9 mouse cellular contexts compared by ENCODE assay signal in genomic region chrX:48053743-48054142, GRCm38 (mm10). TPM values are rescaled to one million over a fixed set of nuclear protein-coding genes. Genes with fewer than 3 reads are reported as not detected.
A peak's percentile ranks its signal among the peaks of the same experiment; 100 is the strongest.
DNase-seq lines count a peak whose midpoint lies in the region; ATAC-seq lines count a peak whose summit lies in the region.
"Had no signal": no experiment of that assay in that cellular context is flagged by ENCODE, and none has a peak within 500 bp of the region (broad histone marks: within the 10 kb centered on the region; RNA-seq: fewer than 3 reads in every experiment).

No protein-coding gene starts in this region.

- intact Hi-C loops in heart, postnatal 25 days (cut with DNase I) = loop anchor here (5.0 kb wide), 1 partner anchor 39 kb away; no protein-coding TSS in a partner anchor

- no peak overlapping the region for H3K27ac ChIP-seq in heart, embryonic 10.5 days
- no peak overlapping the region for H3K27ac ChIP-seq in embryonic facial prominence, embryonic 13.5 days
- H3K27ac ChIP-seq in intestine, embryonic 16.5 days (ENCODE audit: low read length) = no peak overlapping the region
- H3K27ac ChIP-seq in midbrain, embryonic 16.5 days (ENCODE audit: low read length) = no peak overlapping the region

- no peak overlapping the region for H3K9ac ChIP-seq in embryonic facial prominence, embryonic 13.5 days
- H3K9ac ChIP-seq in intestine, embryonic 16.5 days (ENCODE audit: low read depth, low read length) = no peak overlapping the region
- H3K9ac ChIP-seq in midbrain, embryonic 16.5 days (ENCODE audit: low read depth, low read length) = 0 out of 2 replicates have a peak overlapping the region, but pooled peaks have one; percentile 41

- H3K36me3 ChIP-seq in heart, embryonic 10.5 days = no peaks in the 10 kb centered on the region
- no peaks in the 10 kb centered on the region for H3K36me3 ChIP-seq in embryonic facial prominence, embryonic 13.5 days
- H3K36me3 ChIP-seq in intestine, embryonic 16.5 days (ENCODE audit: control insufficient read depth, insufficient read depth, low read length) = no peaks in the 10 kb centered on the region
- H3K36me3 ChIP-seq in midbrain, embryonic 16.5 days (ENCODE audit: control insufficient read depth, insufficient read depth, low read length) = no peaks in the 10 kb centered on the region

- DNase-seq in heart, embryonic 10.5 days (ENCODE audit: low spot score) = no peak
- DNase-seq in heart, postnatal 25 days (ENCODE audit: low spot score) = no peak
- DNase-seq in T-cell, adult 2 months (ENCODE audit: low spot score) = no peak
- no peak for DNase-seq in adipocyte (ENCODE audit: low spot score)
- no peak for DNase-seq in ovary, postnatal 36 days (ENCODE audit: low spot score)

- peak overlapping the region; percentile 61 for H3K4me2 ChIP-seq in embryonic facial prominence, embryonic 13.5 days
- peak overlapping the region; percentile 62; the same call in 1 of the 2 replicates for H3K4me2 ChIP-seq in intestine, embryonic 16.5 days (ENCODE audit: low read depth, low read length)
- peak overlapping the region; percentile 54 for H3K4me2 ChIP-seq in midbrain, embryonic 16.5 days (ENCODE audit: low read length)

- peak overlapping the region; percentile 52 for H3K4me3 ChIP-seq in heart, embryonic 10.5 days
- peak overlapping the region; percentile 36; the same call in 1 of the 2 replicates for H3K4me3 ChIP-seq in embryonic facial prominence, embryonic 13.5 days
- no peak overlapping the region; the same call in 1 of the 2 replicates for H3K4me3 ChIP-seq in intestine, embryonic 16.5 days (ENCODE audit: low read length)
- H3K4me3 ChIP-seq in midbrain, embryonic 16.5 days (ENCODE audit: low read depth, low read length) = no peak overlapping the region

- no peak for ATAC-seq in embryonic facial prominence, embryonic 13.5 days (ENCODE audit: insufficient number of reproducible peaks, insufficient read depth, low FRiP score, low TSS enrichment, low read depth)
- no peak for ATAC-seq in intestine, embryonic 16.5 days
- ATAC-seq in midbrain, embryonic 16.5 days = no peak

- no peaks in the 10 kb centered on the region for H3K4me1 ChIP-seq in heart, embryonic 10.5 days
- H3K4me1 ChIP-seq in embryonic facial prominence, embryonic 13.5 days = no peaks in the 10 kb centered on the region
- H3K4me1 ChIP-seq in intestine, embryonic 16.5 days (ENCODE audit: control insufficient read depth, insufficient read depth, low read length) = no peaks in the 10 kb centered on the region
- H3K4me1 ChIP-seq in midbrain, embryonic 16.5 days (ENCODE audit: control insufficient read depth, insufficient read depth, low read length) = no peaks in the 10 kb centered on the region; the same call in 1 of the 2 replicates

- 41% methylated on average over 3 of the region's 3 CpGs for WGBS in heart, embryonic 10.5 days
- WGBS in embryonic facial prominence, embryonic 13.5 days = 49% methylated on average over 3 of the region's 3 CpGs
- WGBS in intestine, embryonic 16.5 days = 52% methylated on average over 3 of the region's 3 CpGs
- 48% methylated on average over 3 of the region's 3 CpGs for WGBS in midbrain, embryonic 16.5 days

- H3K9me3 ChIP-seq in heart, embryonic 10.5 days = no peaks in the 10 kb centered on the region
- no peaks in the 10 kb centered on the region for H3K9me3 ChIP-seq in embryonic facial prominence, embryonic 13.5 days
- H3K9me3 ChIP-seq in intestine, embryonic 16.5 days (ENCODE audit: control insufficient read depth, low read length) = no peaks in the 10 kb centered on the region
- H3K9me3 ChIP-seq in midbrain, embryonic 16.5 days (replicated peaks; ENCODE audit: control insufficient read depth, low read length, poor library complexity, severe bottlenecking) = no peaks in the 10 kb centered on the region

- H3K27me3 ChIP-seq in heart, embryonic 10.5 days (ENCODE audit: insufficient read depth, poor library complexity, severe bottlenecking) = peaks cover 15% of the 10 kb centered on the region; the same call in 1 of the 2 replicates
- H3K27me3 ChIP-seq in embryonic facial prominence, embryonic 13.5 days = peaks cover 5% of the 10 kb centered on the region; the same call in 1 of the 2 replicates
- peaks cover 4% of the 10 kb centered on the region; the same call in 1 of the 2 replicates for H3K27me3 ChIP-seq in intestine, embryonic 16.5 days (replicated peaks; ENCODE audit: control insufficient read depth, insufficient read depth, low read length)
- no peaks in the 10 kb centered on the region for H3K27me3 ChIP-seq in midbrain, embryonic 16.5 days (ENCODE audit: control insufficient read depth, insufficient read depth, low read depth, low read length)
- H3K27me3 ChIP-seq: CH12.LX had no signal

RNA-seq across cellular contexts. Expression of gene Apln, which starts 19.1 kb away (rescaled TPM):
- polyA plus RNA-seq in heart, embryonic 10.5 days (2016; fragmentation: Nextera tagmentation; extraction: Ambion mirVana) = 0.71 and 1.4 TPM in 2 replicates
- 10 to 100 TPM in 1 of 2 experiments, 1 to 10 TPM in 1; 9.3 to 17.0 TPM for total RNA-seq in heart, postnatal 25 days (2021)
- 8.8 and 9.7 TPM in 2 replicates for polyA plus RNA-seq in embryonic facial prominence, embryonic 13.5 days (2015; fragmentation: Nextera tagmentation; extraction: Ambion mirVana)
- polyA plus RNA-seq in intestine, embryonic 16.5 days (2015; fragmentation: Nextera tagmentation; extraction: Ambion mirVana) = 5.7 and 6.0 TPM in 2 replicates
- polyA plus RNA-seq in midbrain, embryonic 16.5 days (2015; fragmentation: Nextera tagmentation; extraction: Ambion mirVana) = 4.5 and 4.6 TPM in 2 replicates

RNA-seq across cellular contexts. Expression of gene Xpnpep2, which starts 54.8 kb away (rescaled TPM):
- 0.34 and 1.1 TPM in 2 replicates for polyA plus RNA-seq in heart, embryonic 10.5 days (2016; fragmentation: Nextera tagmentation; extraction: Ambion mirVana)
- total RNA-seq in heart, postnatal 25 days (2021) = 1 to 10 TPM; 2.7 to 3.6 TPM
- polyA plus RNA-seq in embryonic facial prominence, embryonic 13.5 days (2015; fragmentation: Nextera tagmentation; extraction: Ambion mirVana) = 4.4 and 4.6 TPM in 2 replicates
- 5.9 and 6.8 TPM in 2 replicates for polyA plus RNA-seq in intestine, embryonic 16.5 days (2015; fragmentation: Nextera tagmentation; extraction: Ambion mirVana)
- 0.55 and 0.84 TPM in 2 replicates for polyA plus RNA-seq in midbrain, embryonic 16.5 days (2015; fragmentation: Nextera tagmentation; extraction: Ambion mirVana)

Comparison
In these comparisons a context has a peak if more than half of its experiments do, and no peak if none do; other contexts are left out.
1. H3K4me3 ChIP-seq: peak in heart, embryonic 10.5 days (single experiment) and embryonic facial prominence, embryonic 13.5 days (single experiment); none in intestine, embryonic 16.5 days (single experiment) and midbrain, embryonic 16.5 days (single experiment).
2. Peak in every context shown above with its lines, with median percentiles within 50 percentile points of each other: H3K4me2 ChIP-seq.